Mouse (Mus musculus) ES-E14 (cell line): Measurements from ENCODE around the gene Cacna1i. TPM values are rescaled to one million over a fixed set of nuclear protein-coding genes. Genes with fewer than 3 reads are reported as not detected.

ENCODE experiments used
- DNase-seq: peaks from one replicate; pipeline ENCODE4 v3.0.0-alpha.2; 2013; ENCODE audit warnings: low read depth, low spot score
- H3K27ac ChIP-seq: 2 replicates; pipeline ENCODE4 v1.5.1; 2012; ENCODE audit warnings: low read depth, mild to moderate bottlenecking, low read length, moderate library complexity, mixed read lengths; ENCODE audit not compliant: poor library complexity, insufficient read depth, severe bottlenecking
- H3K36me3 ChIP-seq: 2 replicates; pipeline ENCODE4 v1.6.1; 2012; ENCODE audit warnings: mild to moderate bottlenecking, low read length, moderate library complexity, mixed read lengths; ENCODE audit not compliant: control insufficient read depth, poor library complexity, insufficient read depth, severe bottlenecking
- H3K4me1 ChIP-seq, 2 experiments: fragments of 150-350 bp in 1 of 2; sonication (generic) in 1 of 2; 2 replicates each; pipeline ENCODE4 v1.6.1; 2012; ENCODE audit warnings: low read length in 2 of 2, mild to moderate bottlenecking in 1 of 2, mixed read lengths in 1 of 2; ENCODE audit not compliant: control insufficient read depth in 2 of 2, insufficient read depth in 2 of 2, poor library complexity in 1 of 2
- H3K4me3 ChIP-seq, 2 experiments: fragments of 150-350 bp in 1 of 2; sonication (generic) in 1 of 2; 2 replicates each; pipeline ENCODE4 v1.5.1; 2012; ENCODE audit warnings: low read length in 2 of 2, low read depth in 1 of 2, mild to moderate bottlenecking in 1 of 2, mixed read lengths in 1 of 2; ENCODE audit not compliant: insufficient read depth in 1 of 2, poor library complexity in 1 of 2, severe bottlenecking in 1 of 2
- H3K9ac ChIP-seq: 2 replicates; pipeline ENCODE4 v1.6.1; 2012; ENCODE audit warnings: low read depth, mild to moderate bottlenecking, low read length, mixed read lengths; ENCODE audit not compliant: poor library complexity, insufficient read depth, severe bottlenecking
- H3K9me3 ChIP-seq: fragments of 150-350 bp; sonication (generic); 2 replicates; pipeline ENCODE4 v1.6.1; 2012; ENCODE audit warnings: low read depth, mild to moderate bottlenecking, low read length; ENCODE audit not compliant: control insufficient read depth, insufficient read depth
- CHD2 ChIP-seq: IDR thresholded peaks from 2 replicates; pipeline ENCODE4 v1.6.1; 2014; ENCODE audit warnings: mild to moderate bottlenecking, low read depth, low read length, inconsistent platforms
- HCFC1 ChIP-seq: IDR thresholded peaks from 2 replicates; pipeline ENCODE4 v1.6.1; 2012; ENCODE audit warnings: low read length, inconsistent platforms, borderline replicate concordance; ENCODE audit not compliant: insufficient read depth
- MAFK ChIP-seq: IDR thresholded peaks from 2 replicates; pipeline ENCODE4 v1.6.1; 2014; ENCODE audit warnings: mild to moderate bottlenecking, low read depth, low read length, inconsistent platforms; ENCODE audit not compliant: insufficient read depth
- ZC3H11A ChIP-seq: IDR thresholded peaks from 2 replicates; pipeline ENCODE4 v1.6.1; 2012; ENCODE audit warnings: low read depth, mild to moderate bottlenecking, inconsistent platforms, low read length, borderline replicate concordance
- ZNF384 ChIP-seq: IDR thresholded peaks from 2 replicates; pipeline ENCODE4 v1.6.1; 2012; ENCODE audit warnings: low read depth, low read length, inconsistent platforms
- in situ Hi-C, 2 experiments: fragments of 600-800 bp; cut with MboI; formaldehyde crosslinking; loops; one replicate each; pipeline ENCODE4 v1.15.1; 2025; ENCODE audit warnings: low sequenced_read_pairs in 2 of 2, inconsistent platforms in 1 of 2; ENCODE audit not compliant: unreplicated experiment in 2 of 2
- total RNA-seq: library from RNA; depleted of rRNA; stranded (reverse); fragments of 300-350 nt; gene quantifications from 2 replicates; pipeline ENCODE4 v1.2.3, GENCODE M21; 2012

The Cacna1i gene
- total RNA-seq, 1 experiment = 1.7 TPM

DNA sequence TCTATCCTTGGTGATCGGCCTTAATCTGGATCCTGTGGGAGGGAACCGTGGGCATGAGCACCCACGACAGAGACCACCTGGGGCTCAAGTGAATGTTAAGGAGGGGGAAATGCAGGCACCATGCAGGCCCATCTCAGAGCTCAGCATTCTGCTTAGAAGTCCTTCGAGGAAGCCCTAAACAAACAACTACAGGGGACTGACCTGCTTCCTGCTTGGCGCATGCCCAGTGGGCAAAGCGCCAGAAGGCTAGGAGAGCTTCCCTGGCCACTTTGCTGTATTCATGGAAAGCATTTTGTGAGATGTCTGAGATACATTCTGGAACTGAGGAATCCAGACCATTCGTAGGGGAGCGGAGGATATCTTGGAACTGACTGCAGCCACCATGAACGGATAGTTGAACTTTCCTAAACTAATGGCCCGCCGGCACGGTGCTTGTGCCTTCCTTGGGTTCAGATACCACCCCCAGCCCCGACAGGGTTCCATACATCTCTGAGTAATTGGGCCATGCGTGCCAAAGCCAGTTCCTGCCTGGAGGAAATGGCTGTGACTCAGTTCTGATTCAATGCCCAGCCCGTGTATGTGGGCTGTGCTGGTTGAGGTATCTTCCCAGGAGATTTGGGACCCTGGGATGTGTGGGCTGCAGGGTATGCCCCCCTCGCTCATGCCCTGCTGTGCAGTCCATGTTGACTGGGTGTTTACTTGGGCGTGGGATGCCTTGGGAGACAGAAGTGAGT, 127.1 kb downstream of the Cacna1i start:
- in situ Hi-C loops = no loop called here
- no peaks in the 10 kb centered on the region for H3K9me3 ChIP-seq

DNA sequence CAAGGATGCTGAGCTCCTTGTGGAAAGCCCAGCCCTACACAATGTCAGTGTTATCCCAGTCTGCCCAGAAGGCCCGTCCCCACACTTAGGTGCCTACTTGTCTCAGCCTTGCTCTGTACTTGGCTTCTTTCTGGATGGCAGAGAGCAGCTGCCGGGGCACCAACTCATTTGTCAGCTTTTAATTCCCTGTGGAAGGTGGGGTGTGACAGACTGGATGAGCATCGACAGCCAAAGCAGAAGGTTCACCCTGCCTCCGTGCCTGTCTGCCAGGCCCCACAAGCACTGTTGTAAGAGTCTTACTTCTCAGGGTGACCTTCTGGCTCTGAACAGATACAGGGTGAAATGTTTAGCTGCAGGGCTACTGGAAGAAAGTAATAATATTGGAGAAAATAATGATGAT, 128.1 kb downstream of the Cacna1i start:
- in situ Hi-C loops = no loop called here
- H3K4me3 ChIP-seq = no peak overlapping the region
- no peak for TF ChIP-seq ZNF384
- TF ChIP-seq CHD2 = no peak
- no peak for TF ChIP-seq MAFK
- TF ChIP-seq HCFC1 = no peak
- TF ChIP-seq ZC3H11A = no peak
- no peak overlapping the region for H3K27ac ChIP-seq
- no peaks in the 10 kb centered on the region for H3K4me1 ChIP-seq
- H3K9me3 ChIP-seq = no peaks in the 10 kb centered on the region
- DNase-seq = no peak
- H3K9ac ChIP-seq = no peak overlapping the region
- H3K36me3 ChIP-seq = no peaks in the 10 kb centered on the region

More for the DNA sequence above, 127.1 kb downstream of the Cacna1i start:
- TF ChIP-seq HCFC1 (no peak), MAFK (no peak), ZNF384 (no peak), ZC3H11A (no peak), CHD2 (no peak)
- Histone ChIP-seq H3K4me3 (no peak overlapping the region), H3K9ac (no peak overlapping the region), H3K4me1 (no peaks in the 10 kb centered on the region), H3K36me3 (no peaks in the 10 kb centered on the region), H3K27ac (no peak overlapping the region)
- DNase-seq = no peak

DNA sequence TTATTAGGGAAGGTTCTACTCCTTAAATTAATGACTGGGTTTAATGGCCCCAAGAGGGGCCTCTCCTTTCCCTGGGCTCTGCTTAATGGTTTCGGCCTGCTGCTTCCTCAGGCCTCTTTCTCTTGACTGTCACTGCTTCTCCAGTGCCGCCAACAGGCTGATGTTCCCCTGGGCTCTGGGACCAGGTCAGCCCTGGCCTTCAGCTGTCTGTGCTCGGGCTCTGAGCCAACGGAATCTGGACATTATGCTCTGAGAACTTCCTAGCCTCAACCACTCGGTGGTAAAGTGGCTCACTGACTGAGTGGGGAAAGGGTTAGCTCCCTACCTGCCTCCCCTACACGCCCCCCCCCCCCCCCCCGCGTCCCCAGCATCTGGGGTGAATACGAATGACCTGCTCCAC, 130.0 kb downstream of the Cacna1i start:
- DNase-seq = no peak
- Histone ChIP-seq H3K36me3 (no peaks in the 10 kb centered on the region), H3K4me1 (no peaks in the 10 kb centered on the region), H3K9ac (no peak overlapping the region), H3K9me3 (no peaks in the 10 kb centered on the region), H3K27ac (no peak overlapping the region), H3K4me3 (no peak overlapping the region)
- in situ Hi-C loops = no loop called here
- TF ChIP-seq HCFC1 (no peak), CHD2 (no peak), ZNF384 (no peak), ZC3H11A (no peak), MAFK (no peak)

DNA sequence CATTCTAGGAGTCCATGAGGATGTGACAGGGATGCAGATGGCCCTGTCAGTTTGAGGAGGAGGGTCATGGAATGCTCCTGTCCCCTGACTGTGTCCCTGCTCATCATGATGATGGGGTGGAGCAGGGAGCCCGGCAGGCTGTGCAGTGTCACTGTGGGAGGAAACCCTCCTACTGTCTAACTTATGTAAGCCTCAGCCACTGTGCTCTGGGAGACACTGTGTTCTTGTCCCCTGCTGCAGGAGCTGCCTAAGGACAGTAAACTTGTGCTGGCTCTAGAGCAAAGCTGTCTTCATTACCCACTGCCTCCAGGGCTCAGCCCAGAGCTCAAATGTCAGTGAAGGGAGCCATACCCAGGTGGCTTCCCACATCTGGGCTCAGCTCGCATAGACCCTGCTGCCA, 131.1 kb downstream of the Cacna1i start:
- Histone ChIP-seq H3K36me3 (no peaks in the 10 kb centered on the region), H3K9me3 (no peaks in the 10 kb centered on the region), H3K27ac (no peak overlapping the region), H3K9ac (no peak overlapping the region), H3K4me3 (no peak overlapping the region), H3K4me1 (no peaks in the 10 kb centered on the region)
- DNase-seq = no peak
- in situ Hi-C loops = no loop called here
- TF ChIP-seq CHD2 (no peak), MAFK (no peak), HCFC1 (no peak), ZC3H11A (no peak), ZNF384 (no peak)
